Mouse (Mus musculus): ENCODE measurements around the gene Tspan11.

Tspan11 gene

DNA sequence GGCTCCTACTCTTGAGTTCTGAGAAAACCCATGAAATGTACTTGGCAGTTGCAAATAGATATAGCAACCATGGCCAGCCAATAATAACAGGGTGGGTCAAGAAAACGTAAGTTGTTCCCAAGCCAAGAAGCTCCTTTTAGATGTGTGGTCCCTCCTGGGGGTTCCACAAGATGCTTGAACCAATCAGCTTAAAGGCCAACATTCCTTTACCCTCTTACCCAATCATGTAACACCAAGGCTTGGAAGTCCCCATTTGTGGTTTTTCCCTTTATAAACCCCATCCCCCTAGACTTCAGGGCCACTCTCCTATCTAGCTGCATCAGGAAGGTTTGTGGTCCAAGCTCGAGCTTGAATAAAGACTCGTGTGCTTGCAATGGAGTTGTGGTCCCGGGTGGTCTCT, 23.2 kb downstream of the Tspan11 start:
- TF ChIP-seq GATA4 (IDR thresholded peaks at IDR 0.05; ENCODE audit: insufficient replicate concordance, low read length), result no peak

DNA sequence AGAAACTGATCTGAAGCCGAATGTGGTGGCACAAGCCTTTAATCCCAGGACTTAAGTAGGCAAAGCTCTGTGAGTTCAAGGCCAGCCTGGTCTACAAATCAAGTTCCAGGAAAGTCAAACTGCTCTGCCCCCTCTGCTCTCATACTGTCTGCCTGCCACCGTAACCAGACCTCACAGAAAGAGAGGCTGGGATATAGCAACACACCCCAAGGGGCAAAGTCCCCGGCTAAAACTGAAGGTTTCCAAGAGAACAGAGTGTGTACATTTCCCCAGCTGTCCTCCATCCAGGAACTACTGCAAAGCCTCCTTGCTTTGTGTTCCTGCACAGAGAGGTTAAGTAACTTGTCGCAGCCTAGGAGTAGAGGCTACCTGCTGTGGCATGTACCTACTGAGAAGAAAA, 24.3 kb downstream of the Tspan11 start:
- no peak for TF ChIP-seq GATA4 (IDR thresholded peaks at IDR 0.05; ENCODE audit: insufficient replicate concordance, low read length)

DNA sequence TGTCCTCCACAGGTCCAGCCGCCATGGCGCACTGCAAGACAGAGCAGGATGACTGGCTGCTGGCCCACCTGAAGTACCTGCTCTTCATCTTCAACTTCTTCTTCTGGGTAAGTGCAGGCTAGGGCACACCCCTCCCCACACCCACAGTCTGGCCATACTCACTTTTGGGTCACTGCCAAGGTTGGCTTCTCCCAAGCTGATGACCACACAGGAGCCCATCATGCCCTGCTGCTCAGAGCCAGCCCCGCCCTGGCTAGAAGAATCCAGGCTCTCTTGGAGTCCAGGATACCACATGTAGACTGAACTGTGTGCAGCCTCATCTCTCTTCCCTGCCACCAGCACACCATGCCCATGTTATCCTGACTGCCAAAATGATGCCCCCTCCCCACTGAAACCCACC, 25.5 kb downstream of the Tspan11 start:
- no peak for TF ChIP-seq GATA4 (IDR thresholded peaks at IDR 0.05; ENCODE audit: insufficient replicate concordance, low read length)

DNA sequence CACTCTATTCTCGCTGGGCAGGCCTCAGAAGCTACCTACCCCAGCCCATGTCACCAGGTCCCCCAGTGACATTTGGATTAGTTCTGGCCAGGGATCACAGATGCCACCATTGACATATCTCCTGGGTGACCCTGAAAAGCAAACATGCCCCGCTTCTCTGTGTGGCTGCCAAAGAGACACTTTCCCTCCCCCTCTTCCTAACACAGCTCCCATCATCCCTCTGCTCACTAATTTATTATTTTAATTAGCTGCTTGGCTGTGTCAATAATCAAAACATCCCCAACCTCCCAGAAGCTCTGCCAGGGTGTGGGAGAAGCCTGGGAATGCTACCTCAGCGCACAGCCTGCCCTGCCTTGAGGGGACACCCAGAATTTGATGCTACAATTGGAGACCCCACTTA, 29.6 kb downstream of the Tspan11 start:
- TF ChIP-seq GATA4 (IDR thresholded peaks at IDR 0.05; ENCODE audit: insufficient replicate concordance, low read length), result no peak

DNA sequence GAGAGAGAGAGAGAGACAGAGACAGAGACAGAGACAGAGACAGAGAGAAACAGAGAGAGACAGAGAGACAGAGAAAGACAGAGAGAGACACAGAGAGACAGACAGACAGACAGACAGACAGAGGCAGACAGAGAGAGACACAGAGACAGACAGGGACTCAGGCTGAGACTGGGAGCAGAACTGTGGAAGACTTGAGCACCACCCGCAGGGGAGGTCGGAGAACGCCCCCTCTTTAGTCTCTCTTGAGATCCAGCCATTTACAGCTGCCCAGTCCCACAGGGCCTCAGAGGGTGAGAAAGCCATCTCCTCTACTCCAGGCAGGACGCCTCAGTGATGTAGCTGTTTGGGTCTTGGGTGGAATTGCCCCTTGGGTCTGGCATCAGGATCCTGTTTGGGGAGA, 30.3 kb downstream of the Tspan11 start:
- no peak for TF ChIP-seq GATA4 (IDR thresholded peaks at IDR 0.05; ENCODE audit: insufficient replicate concordance, low read length)

DNA sequence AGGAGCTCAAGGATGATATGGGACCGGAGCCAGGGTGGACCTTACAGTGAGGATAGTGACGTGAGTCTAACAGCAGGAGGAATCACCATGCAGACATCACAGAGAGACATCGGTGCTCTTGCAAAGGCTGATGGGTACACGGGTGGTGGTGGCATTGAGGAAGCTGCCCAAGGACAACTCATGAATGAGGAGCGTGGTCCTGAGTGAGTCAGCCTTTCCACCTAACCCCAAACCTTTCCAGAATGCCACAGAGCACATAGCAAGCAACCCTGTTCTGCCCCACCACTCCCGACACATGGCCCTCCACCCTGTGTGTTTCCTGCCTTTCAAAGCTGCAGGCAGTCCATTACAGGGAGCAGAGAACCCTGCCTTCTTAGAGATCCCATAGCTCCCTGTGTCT, 32.1 kb downstream of the Tspan11 start:
- no peak for TF ChIP-seq GATA4 (IDR thresholded peaks at IDR 0.05; ENCODE audit: insufficient replicate concordance, low read length)

DNA sequence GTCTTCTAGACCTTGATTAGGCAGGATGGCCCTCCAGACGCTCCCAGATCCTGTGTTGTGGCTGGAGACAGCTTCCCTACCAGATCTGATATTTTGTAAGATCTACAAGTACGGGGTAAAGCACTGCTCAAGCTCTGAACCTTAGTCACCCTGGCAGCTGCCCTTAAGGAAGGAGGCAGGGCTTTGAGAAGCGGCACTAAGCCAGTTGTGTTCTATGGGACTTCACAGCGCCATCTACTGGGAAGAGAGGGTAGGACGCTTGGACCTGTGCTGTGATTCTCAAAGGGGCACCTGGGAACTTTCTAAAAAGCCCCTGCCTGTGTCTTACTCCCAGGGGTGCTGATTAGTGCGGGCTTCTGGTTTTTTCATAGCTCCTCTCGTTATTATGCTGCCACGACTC, 33.3 kb downstream of the Tspan11 start:
- TF ChIP-seq GATA4 (IDR thresholded peaks at IDR 0.05; ENCODE audit: insufficient replicate concordance, low read length), result no peak

DNA sequence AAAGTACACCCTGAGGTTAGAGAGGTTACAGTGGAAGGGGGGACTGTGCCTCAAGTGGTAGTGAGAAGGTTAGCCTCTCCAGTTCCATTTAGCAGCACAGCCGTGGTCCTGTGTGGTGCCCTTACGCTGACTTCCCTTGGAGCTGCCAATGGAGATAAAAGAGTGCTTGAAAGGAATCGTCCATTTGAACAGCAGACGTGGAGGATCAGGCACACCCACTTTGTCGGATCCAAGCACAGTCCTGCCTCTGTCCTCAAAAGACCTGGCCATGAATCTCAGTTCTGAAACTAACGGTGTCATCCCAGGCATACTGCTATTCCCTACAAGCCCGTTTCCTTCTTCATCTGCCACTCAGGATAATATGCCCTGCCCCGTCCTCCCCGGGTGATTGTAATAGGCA, 34.6 kb downstream of the Tspan11 start:
- no peak for TF ChIP-seq GATA4 (IDR thresholded peaks at IDR 0.05; ENCODE audit: insufficient replicate concordance, low read length)

DNA sequence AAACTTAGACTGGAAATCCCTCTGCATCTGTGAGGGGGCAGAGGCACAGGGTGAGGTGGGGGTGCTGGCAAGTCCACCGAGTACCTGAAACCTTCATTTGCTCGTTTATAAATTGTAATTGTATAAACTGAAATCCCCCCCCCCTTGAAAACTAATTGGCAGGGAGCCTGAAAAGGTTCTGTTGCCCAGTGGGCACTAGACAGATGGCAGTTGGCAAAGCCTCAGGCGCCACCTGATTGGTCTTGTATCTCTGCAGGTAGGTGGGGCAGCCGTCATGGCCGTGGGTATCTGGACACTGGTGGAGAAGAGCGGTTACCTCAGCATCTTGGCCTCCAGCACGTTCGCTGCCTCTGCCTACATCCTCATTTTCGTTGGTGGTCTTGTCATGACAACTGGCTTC, 35.9 kb downstream of the Tspan11 start:
- no peak for TF ChIP-seq GATA4 (IDR thresholded peaks at IDR 0.05; ENCODE audit: insufficient replicate concordance, low read length)

DNA sequence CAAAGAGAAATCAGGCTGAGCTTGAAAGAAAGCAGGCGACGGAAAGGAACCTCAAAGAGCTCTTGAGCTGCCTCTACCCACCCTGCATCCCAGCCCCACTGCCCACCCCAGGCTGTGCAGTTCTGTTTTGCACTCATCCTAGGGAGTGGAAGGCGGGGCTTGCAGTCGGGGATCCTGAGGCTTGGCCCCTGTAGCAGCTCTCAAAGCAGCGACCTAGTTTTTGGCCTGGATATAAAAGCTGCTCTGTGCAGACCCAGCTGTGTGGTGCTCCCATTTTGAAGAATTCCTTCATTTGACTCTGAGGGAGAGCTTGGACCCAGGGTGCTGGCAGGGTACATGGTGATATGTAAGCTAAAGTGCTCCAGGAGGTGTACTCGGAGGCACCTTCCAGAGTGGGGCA, 37.4 kb downstream of the Tspan11 start:
- no peak for TF ChIP-seq GATA4 (IDR thresholded peaks at IDR 0.05; ENCODE audit: insufficient replicate concordance, low read length)

DNA sequence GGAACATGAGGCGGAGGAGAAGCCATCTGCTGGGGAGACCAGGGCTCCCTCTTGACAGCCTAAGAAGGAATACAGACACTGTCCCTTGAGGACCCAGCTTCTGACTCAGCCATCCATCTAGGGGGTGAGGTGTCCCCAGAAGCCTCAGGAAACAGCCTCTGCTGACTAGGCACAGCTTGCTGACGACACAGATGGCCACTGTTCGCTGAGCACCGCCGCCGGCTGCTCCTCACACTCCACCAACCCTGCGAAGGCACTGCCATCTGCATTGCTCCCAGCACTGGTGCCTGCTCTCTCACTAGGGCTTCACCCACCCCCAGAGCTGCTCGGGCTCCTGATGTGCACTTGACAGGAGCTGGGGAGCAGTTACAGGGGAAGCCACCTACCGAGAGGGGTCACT, 38.5 kb downstream of the Tspan11 start:
- no peak for TF ChIP-seq GATA4 (IDR thresholded peaks at IDR 0.05; ENCODE audit: insufficient replicate concordance, low read length)

DNA sequence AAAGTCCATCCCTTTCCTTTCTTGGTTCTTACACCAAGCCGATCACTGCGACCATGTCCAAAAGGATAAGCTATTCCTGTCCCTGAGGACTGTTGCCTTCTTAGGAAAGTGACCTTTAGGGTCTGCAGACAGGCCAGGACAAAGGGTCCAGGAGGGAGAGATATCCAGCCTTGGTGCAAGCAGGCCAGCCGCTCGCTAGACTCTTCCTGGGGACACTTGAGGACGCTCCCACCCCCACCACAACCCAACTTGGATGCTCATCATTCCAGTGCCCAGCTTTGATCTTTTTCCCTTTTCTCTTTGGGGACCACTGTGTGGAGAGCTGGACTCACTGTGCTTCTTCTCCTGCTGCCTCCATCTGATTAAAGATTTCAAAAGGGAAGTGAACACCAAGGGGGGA, 41.3 kb downstream of the Tspan11 start:
- TF ChIP-seq GATA4 (IDR thresholded peaks at IDR 0.05; ENCODE audit: insufficient replicate concordance, low read length), result no peak

DNA sequence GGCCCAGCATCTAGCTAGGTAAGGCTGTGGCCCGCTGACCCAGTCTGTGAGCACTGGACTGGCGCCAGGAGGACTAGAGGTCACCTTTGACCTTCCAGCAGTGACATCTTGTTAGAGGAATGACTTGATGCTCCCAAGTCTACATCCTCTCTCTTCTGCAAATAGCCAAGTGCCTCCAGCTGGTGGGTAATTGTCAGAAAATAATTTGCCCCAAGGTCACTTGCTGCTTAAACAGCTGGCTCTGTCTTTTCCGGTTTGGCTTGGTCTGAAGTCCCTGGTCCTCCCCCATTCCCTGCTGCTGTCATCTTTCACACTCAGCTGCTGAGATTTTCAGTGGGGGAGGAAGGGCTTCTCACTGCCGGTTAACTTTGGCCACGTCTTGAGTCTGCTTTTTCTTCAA, 45.3 kb downstream of the Tspan11 start:
- TF ChIP-seq GATA4 (IDR thresholded peaks at IDR 0.05; ENCODE audit: insufficient replicate concordance, low read length), result no peak

DNA sequence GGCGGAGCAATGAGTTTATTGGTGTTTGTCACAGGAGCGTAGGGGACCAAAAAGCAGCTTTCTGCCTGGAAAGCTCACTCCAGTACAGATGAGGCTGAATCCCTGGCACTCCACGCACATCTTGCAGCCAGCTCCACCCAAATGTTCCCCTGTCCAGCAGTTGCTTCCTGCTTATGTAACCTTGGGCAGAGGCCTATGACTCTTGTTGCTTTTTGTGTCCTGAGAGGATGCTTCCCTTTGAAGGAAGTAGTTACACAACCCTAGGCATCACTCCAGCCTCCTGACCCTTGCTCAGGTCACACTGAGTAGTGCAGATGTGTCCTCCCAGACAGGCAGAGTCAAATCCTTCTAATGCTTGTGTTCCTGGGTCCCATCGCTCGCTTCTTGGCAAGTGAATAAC, 46.5 kb downstream of the Tspan11 start:
- TF ChIP-seq GATA4 (IDR thresholded peaks at IDR 0.05; ENCODE audit: insufficient replicate concordance, low read length), result no peak

DNA sequence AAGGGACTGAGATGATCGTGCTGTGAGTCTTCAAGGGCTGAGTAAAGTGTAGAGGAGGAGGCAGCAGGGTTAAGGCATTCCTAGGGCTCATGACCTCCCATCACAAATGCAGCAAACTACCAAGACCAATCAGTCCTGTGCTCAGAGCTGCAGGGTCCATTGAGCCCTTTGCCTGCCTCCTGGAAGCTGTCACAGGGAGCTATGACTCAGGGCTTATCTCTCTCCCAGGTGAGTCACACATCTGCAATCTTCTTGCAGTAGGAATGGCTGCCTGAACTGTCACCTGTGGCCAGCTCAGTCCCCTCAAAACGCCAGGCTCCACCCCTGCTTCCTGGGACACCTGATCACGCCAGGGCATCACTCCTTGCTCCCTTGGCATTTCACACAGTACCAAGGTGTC, 47.7 kb downstream of the Tspan11 start:
- no peak for TF ChIP-seq GATA4 (IDR thresholded peaks at IDR 0.05; ENCODE audit: insufficient replicate concordance, low read length)

DNA sequence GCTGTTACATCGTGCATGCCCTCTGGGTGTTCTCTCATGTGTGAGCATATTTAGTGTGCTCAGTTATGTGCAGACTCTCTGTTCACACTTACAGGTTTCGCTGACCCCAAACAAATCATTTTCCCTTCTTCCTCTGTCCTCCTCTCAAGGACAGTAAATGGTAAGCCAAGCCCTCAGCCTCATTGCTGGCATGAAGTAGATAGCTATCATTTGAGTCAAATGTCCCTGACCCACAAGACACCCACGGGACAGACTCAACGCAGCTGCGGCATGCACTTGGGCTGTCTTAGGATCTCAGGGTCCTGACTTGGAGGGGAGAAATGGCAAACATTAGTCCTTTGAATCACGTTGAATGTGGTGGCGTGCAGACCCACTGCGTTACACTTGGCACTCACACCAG, 55.0 kb downstream of the Tspan11 start:
- TF ChIP-seq GATA4 (IDR thresholded peaks at IDR 0.05; ENCODE audit: insufficient replicate concordance, low read length), result no peak

DNA sequence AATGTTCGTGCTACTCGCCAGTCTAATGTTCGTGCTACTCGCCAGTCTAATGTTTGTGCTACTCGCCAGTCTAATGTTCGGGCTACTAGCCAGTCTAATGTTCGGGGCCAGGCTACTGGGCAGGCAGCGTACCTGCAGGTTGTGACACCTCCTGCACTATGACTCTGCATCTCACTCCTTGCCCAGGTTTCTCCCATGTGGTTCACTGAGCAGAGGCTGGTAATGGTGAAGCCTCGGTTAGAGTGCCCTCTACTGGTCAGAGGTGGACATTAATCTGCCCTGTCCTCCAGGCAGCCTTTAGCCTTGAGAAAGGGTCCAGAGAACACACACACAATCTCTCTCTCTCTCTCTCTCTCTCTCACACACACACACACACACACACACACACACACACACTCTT, 58.3 kb downstream of the Tspan11 start:
- TF ChIP-seq GATA4 (IDR thresholded peaks at IDR 0.05; ENCODE audit: insufficient replicate concordance, low read length), result no peak

DNA sequence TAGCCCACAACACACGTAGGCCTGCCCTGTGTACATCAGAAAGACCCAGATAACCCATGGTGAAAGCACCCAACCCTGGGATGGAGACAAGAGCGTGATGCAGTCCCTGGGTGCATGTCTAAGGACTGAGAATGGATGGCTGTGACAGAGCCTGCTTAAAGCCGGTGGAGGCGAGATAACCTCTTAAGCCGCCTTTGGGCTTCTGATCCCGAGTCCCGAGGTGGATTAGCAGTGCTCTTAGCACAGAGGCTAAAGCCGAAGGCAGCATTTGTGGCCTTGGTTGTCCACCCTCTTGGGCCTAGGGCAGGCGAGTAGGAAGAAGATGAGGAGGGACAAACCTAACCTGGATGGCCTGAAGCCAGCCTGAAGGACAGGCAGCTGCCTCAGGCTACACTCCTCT, 61.3 kb downstream of the Tspan11 start:
- TF ChIP-seq GATA4 (IDR thresholded peaks at IDR 0.05; ENCODE audit: insufficient replicate concordance, low read length), result no peak
